Mouse (Mus musculus) urinary bladder, postnatal 4 days (tissue): ENCODE results near the gene Wwc1.
"Not testable (repeated sequence)": the region's sequence is repeated elsewhere in the genome, so short reads cannot be mapped to it uniquely, and the experiment has no call there.

Experiments used
- DNase-seq, 2 experiments: peaks; one replicate each; pipeline ENCODE4 v3.0.0; 2021 to 2022; ENCODE audit warnings: low spot score in 2 of 2

Wwc1 gene

DNA sequence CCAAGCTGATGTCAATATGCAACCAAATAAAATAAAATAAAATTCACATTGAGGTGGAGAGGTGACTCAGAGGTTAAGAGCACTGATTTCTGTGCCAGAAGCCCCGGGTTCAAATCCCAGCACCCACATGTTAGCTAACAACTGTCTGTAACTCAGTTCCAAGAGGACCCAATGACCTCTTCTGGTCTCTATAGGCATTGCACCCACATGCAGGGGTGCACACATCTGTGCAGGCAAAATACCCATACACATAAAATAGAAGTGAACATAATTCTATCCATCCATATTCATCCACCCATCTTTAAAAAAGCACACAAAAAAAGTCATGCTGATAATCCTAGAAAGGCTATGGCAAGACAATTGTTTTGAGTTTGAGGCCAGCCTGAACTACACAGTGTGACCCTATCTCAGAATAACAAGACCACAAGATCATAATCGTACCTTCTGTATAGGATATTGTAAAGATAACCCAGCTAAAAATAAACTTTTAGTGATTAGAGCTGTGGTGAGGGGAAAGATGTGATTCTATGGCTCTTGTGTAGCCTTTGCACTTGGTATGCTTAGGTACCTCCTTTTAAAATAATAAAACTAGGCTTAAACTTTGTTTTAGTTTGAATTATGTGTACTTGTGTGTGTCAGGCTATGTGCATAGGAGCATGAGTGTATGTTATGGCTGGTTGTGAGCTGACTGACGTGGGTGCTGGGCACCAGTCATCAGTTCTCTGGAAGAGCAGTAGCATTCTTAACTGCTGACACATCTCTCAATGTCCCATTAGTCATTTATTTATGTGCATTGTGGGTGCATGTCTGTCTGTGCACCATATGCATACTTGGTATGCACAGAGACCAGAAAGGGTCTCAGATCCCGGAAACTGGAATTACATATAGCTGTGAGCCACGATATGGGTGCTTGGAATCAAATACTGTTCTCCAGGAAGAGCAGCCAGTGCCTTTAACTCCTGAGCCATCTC lies 142.9 kb downstream of the Wwc1 start:
- DNase-seq = no peak

DNA sequence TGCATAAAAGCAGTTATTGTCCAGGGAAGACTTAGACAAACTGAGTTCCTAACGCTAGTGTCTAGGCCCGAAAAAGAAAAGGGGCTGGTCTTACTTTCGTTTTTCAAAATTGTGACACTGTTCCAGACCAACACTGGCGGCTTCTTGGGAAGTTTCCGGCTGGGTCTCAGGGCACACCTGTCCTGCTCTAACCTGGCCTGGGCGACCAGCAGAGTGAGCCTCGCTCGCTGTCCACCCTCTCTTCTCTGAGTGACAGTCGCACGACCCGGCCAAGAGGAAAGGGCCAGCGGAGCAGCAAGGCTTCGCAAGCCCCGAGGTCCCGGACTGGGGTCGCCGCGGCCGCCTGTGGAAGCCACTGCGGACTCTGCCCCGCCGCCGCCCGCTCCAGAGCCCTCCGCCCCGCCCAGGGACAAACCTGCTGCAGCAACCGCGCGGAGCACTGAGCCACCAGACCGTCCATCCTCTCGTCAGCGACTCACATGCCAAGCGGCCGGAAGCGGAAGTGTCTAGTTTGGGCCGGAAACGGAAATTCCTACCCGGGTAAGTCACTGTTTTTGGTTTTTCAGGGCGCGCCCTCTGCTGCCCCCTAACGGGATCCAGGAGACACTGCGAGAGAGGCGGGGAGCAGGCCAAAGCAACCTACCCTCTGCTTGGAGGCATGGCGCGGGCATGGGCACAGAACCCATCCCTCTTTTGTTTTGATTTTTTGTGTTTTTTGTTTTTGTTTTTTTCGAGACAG lies 146.1 kb downstream of the Wwc1 start, which contains the start of gene Rars:
Gene Rars, minus strand, starts transcription at position 485 of the 739 bp plus-strand sequence.
- peak; percentile 86 to 92 for DNase-seq

DNA sequence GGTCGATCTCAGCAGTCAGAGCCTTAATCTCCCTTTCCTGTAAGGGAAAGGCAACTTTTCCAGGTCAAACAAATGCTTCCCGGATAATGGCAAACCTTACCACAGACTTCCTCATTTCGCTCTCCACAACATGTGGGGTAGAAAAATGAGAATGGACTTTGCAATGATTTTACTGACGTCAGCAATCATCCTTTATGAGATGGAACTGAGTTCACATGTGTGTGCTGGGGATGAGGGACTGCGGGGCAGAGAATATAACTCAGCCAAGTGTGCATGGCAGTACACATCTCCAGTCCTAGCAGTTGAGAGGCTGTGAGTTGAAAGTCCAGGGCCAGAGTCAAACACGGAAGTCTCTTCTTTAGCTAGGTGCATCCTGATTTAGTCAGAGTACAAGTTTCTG lies 147.1 kb downstream of the Wwc1 start:
- no peak for DNase-seq

DNA sequence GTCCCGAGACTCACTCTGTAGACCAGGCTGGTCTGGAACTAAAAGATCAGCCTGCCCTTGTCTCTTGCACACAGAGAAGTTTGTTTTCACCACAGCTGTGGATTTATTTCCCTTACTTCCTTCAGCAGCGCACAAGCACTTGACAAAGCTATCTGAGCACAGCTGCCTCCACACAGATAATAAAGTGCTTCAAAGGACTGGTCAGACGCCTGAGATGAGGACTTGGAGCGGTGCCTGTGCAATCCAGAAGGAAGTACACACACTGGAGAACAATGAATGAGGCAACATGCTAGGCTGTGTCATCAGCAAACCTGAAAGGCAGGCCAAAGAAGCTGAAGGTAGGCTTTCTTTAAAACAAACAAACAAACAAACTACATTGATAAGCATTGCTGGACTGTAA lies 148.2 kb downstream of the Wwc1 start:
- DNase-seq = no peak

DNA sequence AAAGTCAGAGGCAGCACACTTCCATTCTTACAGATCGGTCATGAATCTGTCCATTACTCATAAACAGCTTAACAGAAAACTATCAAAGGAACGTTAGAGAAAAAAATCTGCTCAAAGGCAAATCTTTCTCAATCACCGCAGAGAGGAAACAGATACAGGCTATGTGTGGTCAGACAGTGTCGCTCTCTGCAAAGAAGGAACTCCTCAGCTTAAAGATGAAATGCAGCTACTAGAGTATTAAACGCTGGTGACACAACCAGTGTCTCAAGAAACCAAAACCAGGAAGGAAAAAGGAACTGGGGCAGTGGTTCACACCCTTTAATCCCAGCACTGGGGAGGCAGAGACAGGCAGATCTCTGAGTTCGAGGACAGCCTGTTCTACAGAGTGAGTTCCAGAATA lies 152.6 kb downstream of the Wwc1 start:
- DNase-seq = no peak

DNA sequence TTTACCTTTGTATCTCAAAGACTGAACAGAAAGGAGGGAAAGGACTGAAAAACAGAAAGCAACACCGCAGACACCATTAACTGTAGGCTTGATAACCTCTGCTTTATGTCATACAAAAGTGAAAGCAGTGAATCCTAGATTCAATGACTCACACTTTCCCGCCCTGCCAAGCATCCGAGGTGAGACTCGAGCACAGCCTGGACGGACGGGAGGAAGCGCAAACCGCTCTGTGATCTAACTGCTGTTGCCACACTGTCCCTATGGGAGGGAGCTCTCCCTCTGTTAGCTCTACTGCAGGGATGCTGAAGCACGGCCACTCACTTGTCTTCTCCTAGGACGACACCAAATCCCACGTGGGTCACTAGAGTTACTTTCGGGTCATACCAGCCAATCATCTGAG lies 164.0 kb downstream of the Wwc1 start:
- DNase-seq = no peak

DNA sequence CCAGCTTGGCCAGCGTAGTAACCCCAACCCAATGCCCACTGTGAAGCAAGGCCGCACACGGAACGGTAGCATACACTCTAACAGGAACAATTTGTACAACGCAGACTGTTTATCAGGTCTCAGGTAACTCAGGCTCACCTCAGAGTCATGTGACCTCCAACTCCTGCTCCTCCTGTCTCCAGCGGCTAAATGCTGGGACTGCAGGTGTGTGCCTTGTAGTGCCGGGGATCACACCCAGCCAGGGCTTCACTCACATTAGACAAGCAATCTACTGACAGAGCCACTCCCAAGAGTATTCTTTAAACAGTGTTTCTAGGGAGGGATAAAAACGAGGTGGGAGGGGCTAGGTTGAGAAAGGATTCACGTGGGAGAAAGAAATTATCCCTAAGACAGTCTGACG lies 168.9 kb downstream of the Wwc1 start:
- no peak for DNase-seq

DNA sequence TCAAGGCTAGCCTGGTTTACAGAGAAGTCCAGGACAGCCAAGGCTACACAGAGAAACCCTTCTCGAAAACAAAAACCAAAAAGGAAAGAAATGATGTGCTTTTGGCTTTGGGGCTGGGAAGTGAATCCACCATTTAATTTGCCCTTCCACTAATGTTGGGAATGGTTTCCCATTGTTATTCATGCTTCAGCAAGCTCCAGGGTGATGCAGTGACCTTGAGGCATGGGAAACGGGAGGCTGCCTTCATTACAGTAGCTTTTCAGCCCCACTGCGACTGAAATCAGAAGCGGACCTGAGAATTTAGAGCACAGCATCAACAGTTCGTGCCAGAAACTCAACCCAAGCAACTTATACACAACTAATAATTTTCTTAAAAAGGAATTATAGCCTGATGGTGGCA lies 179.0 kb downstream of the Wwc1 start:
- DNase-seq = peak in 1 of 2 experiments; percentile 10

DNA sequence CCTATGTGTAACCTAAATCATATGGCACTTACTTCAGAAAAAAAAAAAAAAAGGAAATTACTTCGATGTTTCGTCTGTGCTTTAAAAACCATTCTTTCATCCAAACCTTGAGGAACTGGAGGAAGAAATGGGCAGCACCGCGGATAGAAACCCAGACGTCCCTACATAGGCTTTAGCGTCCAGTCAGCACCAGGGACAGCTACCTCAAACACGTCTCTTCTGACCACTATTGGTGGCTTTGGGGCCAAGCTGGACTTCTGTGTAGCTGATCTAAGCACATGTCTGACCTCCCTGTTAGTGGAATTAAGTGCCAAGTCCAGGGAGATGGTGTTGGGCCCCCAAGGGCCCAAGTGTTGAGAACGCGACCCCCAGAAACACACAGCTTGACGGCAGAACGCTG lies 181.5 kb downstream of the Wwc1 start, which contains the start of gene Fbll1:
Gene Fbll1, minus strand, starts transcription at position 11 of the 400 bp plus-strand sequence.
- DNase-seq = no peak

DNA sequence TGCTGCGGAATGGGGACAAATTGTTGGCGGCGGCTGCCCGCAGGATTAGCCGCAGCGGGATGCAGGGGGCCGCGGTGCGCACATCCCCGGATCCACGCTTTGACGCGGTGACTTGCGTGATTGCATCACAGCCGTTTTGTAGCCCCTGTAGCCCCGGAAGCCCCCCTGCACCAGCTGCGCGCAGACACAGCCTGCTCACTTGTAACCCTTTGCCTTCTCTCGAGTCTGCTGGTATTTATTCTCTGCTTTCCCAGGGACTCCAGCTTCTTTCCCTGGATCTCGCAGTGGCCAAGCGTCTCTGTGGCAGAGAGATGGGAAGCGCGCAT lies 181.9 kb downstream of the Wwc1 start:
- no peak for DNase-seq

DNA sequence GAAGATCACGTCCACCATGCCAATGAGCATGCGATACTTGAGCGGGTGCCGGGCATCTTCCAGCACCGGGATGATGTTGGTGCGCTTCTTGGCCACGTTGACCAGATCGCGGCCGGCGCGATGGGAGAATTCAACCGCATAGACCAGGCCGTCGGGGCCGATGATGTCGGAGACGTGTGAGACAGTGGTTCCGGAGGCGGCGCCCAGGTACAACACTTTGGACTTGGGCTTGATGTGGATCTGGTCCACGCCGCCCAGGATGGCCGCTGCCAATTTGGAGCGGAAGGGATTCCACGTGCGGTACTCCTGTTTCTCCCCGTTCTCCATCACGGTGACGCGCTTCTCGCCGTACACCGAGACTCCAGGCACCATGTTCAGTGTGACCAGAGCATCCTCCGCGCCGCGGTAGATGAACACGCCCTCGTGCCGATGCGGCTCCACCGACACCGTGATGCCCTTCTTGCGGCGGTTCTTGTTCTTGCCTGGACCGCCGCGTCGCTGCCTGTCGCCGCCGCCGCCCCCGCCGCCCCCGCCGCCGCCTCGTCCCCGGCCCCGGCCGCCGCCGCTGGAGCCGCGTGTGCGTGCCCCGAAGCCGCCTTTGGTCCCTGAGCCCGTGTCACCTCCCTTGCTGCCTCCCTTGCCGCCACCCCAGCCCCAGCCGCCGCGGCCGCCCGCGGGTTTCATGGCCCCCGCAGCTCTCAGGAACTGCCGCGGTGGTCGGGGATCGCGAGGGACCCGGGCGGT lies 182.4 kb downstream of the Wwc1 start:
- DNase-seq = no peak

DNA sequence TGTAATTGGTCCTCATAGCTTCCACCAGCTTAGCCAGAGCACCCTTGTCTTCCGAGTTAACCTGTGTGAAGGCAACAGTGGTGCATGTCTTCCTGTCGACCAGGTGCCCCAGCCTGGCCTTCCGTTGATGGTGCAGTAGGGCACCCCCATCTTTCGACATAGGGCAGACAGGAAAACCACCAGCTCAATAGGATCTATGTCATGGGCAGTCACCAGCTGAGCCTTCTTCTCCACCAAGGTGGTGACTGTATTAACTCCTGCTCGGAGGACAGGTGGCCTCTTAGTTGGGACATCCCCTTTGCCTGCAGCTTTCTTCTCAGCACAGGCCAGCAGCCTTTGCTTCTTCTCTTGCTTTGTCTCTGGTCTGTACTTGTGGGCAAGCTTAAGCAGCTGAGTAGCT lies 187.5 kb downstream of the Wwc1 start:
- not testable (repeated sequence) for DNase-seq

DNA sequence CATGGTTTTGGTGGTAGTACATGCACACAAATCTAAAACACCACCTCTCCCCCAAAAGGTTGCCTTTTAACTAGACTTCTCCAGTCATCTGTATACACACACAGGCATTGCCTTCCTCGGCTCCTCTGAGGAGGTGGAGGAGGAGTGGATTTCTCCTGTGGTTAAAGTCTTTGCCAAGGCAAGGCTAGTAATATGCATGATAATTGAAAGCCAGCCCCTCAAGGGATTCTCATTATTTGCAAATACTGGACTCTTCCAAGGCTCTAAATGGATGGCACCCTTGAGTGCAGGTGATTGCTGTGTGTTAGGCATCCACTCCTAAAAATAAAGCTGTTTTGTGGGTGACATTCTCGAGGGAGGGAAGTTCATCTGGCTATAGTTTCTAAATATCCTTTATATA lies 191.9 kb downstream of the Wwc1 start:
- DNase-seq = peak in 1 of 2 experiments; percentile 9
